Mouse (Mus musculus) monocyte, adult 2 months (primary cell): ENCODE results near the gene Myh7.

Experiments used
- DNase-seq, 2 experiments: peaks; one replicate each; pipeline ENCODE4 v3.0.0; 2022; ENCODE audit warnings: low spot score in 2 of 2, low read depth in 1 of 2

Myh7 gene

GRCm38 (mm10) chr14:54943971-54944370 is 50.5 kb downstream of the Myh7 start:
- no peak for DNase-seq

GRCm38 (mm10) chr14:54942479-54942878 is 51.9 kb downstream of the Myh7 start:
- no peak for DNase-seq

GRCm38 (mm10) chr14:54941024-54941978 is 53.1 kb downstream of the Myh7 start:
- no peak for DNase-seq

- DNase-seq = no peak
Observed at GRCm38 (mm10) chr14:54940176-54940530, 54.3 kb downstream of the Myh7 start.

- DNase-seq = peak in 1 of 2 experiments; percentile 15
Observed at GRCm38 (mm10) chr14:54939434-54940175, 54.8 kb downstream of the Myh7 start.

GRCm38 (mm10) chr14:54938431-54939219 is 55.8 kb downstream of the Myh7 start:
- DNase-seq = no peak

GRCm38 (mm10) chr14:54937361-54938182 is 56.9 kb downstream of the Myh7 start:
- no peak for DNase-seq

GRCm38 (mm10) chr14:54936831-54937160 is 57.6 kb downstream of the Myh7 start:
- no peak for DNase-seq

GRCm38 (mm10) chr14:54935904-54936830 is 58.3 kb downstream of the Myh7 start, which contains the start of gene Cmtm5:
TSS of gene Cmtm5 (plus strand) at chr14:54936261.
- DNase-seq = no peak

GRCm38 (mm10) chr14:54932645-54933150 is 61.7 kb downstream of the Myh7 start, which contains the start of gene Il25:
TSS of gene Il25 (plus strand) at chr14:54932695.
- no peak for DNase-seq

GRCm38 (mm10) chr14:54930431-54930830 is 64.0 kb downstream of the Myh7 start:
- DNase-seq = no peak

GRCm38 (mm10) chr14:54929801-54930200 is 64.6 kb downstream of the Myh7 start:
- no peak for DNase-seq

GRCm38 (mm10) chr14:54927296-54927695 is 67.1 kb downstream of the Myh7 start:
- no peak for DNase-seq

GRCm38 (mm10) chr14:54926401-54927158 is 67.8 kb downstream of the Myh7 start:
- no peak for DNase-seq

GRCm38 (mm10) chr14:54925349-54926342 is 68.8 kb downstream of the Myh7 start, which contains the start of gene Efs:
TSS of gene Efs (minus strand) at chr14:54926126.
- DNase-seq = no peak

- DNase-seq = no peak
Observed at GRCm38 (mm10) chr14:54924641-54925348, 69.6 kb downstream of the Myh7 start.
